Mouse (Mus musculus): ENCODE results near the gene Cyp4f16. TPM values are rescaled to one million over a fixed set of nuclear protein-coding genes. Genes with fewer than 3 reads are reported as not detected.
"Not testable (repeated sequence)": the region's sequence is repeated elsewhere in the genome, so short reads cannot be mapped to it uniquely, and the experiment has no call there.

The Cyp4f16 gene
- polyA plus RNA-seq (2014; fragmentation: Nextera tagmentation; extraction: Ambion mirVana) = 18.0 and 18.3 TPM in 2 replicates

DNA sequence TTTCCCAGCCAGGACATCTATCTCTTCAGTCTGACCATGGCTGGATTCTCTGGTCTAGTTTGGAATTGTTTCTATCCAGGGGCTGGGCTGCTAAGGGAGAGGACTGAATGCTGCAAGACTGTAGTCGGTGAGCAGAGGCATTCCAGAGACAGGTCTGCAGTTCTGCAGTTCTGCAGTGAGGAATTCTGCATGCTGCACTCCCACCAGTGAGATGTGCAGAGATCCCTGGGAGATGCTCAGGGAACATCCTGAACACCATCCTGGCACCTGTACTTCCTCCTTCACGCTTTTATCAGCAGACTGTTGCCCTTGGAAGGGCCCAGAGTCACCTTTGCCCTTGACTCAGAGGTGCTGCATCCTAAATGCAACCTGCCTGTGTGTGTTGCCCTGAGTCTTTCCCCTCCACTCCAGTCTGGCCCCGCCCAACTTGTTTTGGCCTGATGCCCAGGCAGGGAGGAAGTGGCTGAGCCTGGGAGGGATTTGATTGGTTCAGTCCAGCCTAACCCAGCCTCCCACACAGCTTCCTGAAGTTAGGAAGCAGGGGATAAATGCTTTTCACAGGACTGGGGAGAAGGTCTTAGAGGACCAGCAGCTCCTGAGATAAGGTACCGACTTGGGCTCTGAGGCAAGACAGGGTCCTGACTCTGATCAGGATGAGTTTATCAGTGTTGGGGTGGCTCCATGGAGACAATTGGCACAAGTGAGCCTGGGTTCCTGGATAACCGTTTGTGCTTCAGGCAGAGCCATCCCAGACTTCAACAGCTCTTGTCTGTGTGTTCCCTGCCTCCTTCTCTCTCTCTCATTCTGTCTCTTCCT lies at the start of gene Cyp4f16:
Gene Cyp4f16, plus strand, starts transcription at position 508 of the 816 bp plus-strand sequence.
- Histone ChIP-seq H3K4me2 (ENCODE audit: low read depth, low read length) (peak within 1 kb of the TSS; percentile 70), H3K9ac (ENCODE audit: low read depth, low read length) (peak within 1 kb of the TSS; percentile 65), H3K27ac (replicated peaks; ENCODE audit: low read depth, low read length) (peak within 1 kb of the TSS; percentile 29; the same call in 1 of the 2 replicates), H3K4me3 (ENCODE audit: low read depth, low read length) (peak within 1 kb of the TSS; percentile 44)
- not testable (repeated sequence) for H3K4me1 ChIP-seq (ENCODE audit: control insufficient read depth, insufficient read depth, low read length); H3K36me3 ChIP-seq (ENCODE audit: control insufficient read depth, insufficient read depth, low read length); H3K27me3 ChIP-seq (replicated peaks; ENCODE audit: control insufficient read depth, insufficient read depth, low read length); H3K9me3 ChIP-seq (ENCODE audit: control insufficient read depth, low read length)
- 11% methylated on average over 4 of the region's 5 CpGs for WGBS
- DNase-seq (ENCODE audit: low spot score) (peak; percentile 94), ATAC-seq (ENCODE audit: low read depth) (peak; percentile 98)

DNA sequence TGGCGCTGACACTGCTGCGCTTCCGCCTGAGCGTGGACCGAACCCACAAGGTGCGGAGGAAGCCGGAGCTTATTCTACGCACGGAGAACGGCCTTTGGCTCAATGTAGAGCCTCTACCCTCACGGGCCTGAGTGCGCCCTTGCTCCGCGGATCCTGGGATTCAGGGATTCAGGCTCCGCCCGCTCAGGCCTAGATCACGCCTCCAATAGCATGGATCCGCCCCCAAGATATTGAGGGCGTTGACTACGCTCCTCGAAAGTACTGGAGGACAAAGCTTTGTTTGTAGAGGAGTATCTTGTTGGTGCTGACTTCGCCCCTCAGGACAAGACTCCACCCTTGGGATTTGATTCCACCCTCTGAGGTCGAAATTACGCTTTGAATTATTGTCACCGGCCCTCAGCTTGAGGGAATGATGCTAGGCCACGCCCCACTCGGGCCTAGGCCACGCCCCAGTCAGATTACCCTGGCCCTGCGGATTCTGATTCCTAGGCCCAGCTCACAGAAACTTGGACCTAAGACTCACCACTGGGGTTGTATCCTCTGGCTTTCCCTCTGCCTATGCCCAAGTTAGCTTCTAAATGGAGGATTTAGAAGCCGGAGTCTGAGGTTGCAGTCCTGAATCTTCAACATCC lies 43.9 kb upstream of the Cyp4f16 start:
- H3K4me1 ChIP-seq (ENCODE audit: control insufficient read depth, insufficient read depth, low read length) = no peaks in the 10 kb centered on the region
- ATAC-seq (ENCODE audit: low read depth) (peak; percentile 74), DNase-seq (ENCODE audit: low spot score) (peak; percentile 74)
- H3K4me3 ChIP-seq (ENCODE audit: low read depth, low read length) = peak overlapping the region; percentile 35
- H3K27ac ChIP-seq (replicated peaks; ENCODE audit: low read depth, low read length) = no peak overlapping the region
- H3K9ac ChIP-seq (ENCODE audit: low read depth, low read length) = peak overlapping the region; percentile 53; the same call in 1 of the 2 replicates
- H3K36me3 ChIP-seq (ENCODE audit: control insufficient read depth, insufficient read depth, low read length) = no peaks in the 10 kb centered on the region
- WGBS = 12% methylated on average over 30 of the region's 30 CpGs
- no peaks in the 10 kb centered on the region for H3K9me3 ChIP-seq (ENCODE audit: control insufficient read depth, low read length)
- peaks cover 3% of the 10 kb centered on the region; the same call in 1 of the 2 replicates for H3K27me3 ChIP-seq (replicated peaks; ENCODE audit: control insufficient read depth, insufficient read depth, low read length)
- peak overlapping the region; percentile 58 for H3K4me2 ChIP-seq (ENCODE audit: low read depth, low read length)

DNA sequence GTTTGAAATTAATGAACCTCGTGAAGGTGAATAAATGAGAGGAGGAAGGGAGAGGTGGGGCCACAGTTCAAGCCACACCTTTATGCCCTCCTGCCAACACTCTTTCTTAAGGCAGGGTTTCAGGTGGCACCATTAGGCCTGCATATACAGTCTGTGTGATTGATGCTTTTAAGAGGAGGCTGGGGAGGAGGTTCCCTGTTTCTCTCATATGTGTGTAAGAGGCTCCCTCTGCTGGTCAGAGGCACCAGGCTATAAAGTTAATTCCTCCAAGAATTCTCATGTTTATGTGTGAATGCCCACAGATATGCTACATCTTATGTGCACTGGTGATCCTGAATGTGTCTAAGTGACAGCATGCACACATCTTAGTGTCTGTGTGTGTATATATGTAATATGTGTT lies 41.8 kb upstream of the Cyp4f16 start:
- WGBS = 68% methylated on average over 1 of the region's 1 CpGs
- H3K4me1 ChIP-seq (ENCODE audit: control insufficient read depth, insufficient read depth, low read length) = no peaks in the 10 kb centered on the region
- no peak overlapping the region for H3K27ac ChIP-seq (replicated peaks; ENCODE audit: low read depth, low read length)
- no peak overlapping the region for H3K4me3 ChIP-seq (ENCODE audit: low read depth, low read length)
- H3K36me3 ChIP-seq (ENCODE audit: control insufficient read depth, insufficient read depth, low read length) = no peaks in the 10 kb centered on the region
- H3K9ac ChIP-seq (ENCODE audit: low read depth, low read length) = no peak overlapping the region
- peaks cover 3% of the 10 kb centered on the region; the same call in 1 of the 2 replicates for H3K27me3 ChIP-seq (replicated peaks; ENCODE audit: control insufficient read depth, insufficient read depth, low read length)
- DNase-seq (ENCODE audit: low spot score) = peak; percentile 90
- ATAC-seq (ENCODE audit: low read depth) = peak; percentile 85
- H3K4me2 ChIP-seq (ENCODE audit: low read depth, low read length) = no peak overlapping the region
- no peaks in the 10 kb centered on the region for H3K9me3 ChIP-seq (ENCODE audit: control insufficient read depth, low read length)

DNA sequence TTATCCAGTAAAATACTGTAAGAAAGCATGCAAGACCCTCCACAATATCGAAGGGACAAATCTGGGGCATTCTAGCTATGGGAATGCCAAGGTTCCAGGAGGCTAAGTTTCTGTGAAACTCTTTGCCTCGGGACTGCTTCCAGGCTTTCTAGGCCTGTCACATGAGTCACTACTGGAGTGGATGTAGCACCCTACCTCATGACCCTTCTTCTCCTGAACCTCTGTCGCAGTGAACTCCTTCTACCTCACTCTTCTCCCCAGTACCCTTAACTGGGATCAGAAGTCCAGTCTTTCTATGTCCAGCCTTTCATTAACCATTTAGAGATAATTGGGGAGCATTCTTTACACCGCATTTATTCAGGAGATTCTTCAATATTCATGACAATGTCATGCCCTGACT lies 35.8 kb upstream of the Cyp4f16 start:
- not testable (repeated sequence) for H3K27ac ChIP-seq (replicated peaks; ENCODE audit: low read depth, low read length); H3K4me1 ChIP-seq (ENCODE audit: control insufficient read depth, insufficient read depth, low read length); H3K9me3 ChIP-seq (ENCODE audit: control insufficient read depth, low read length); H3K9ac ChIP-seq (ENCODE audit: low read depth, low read length); ATAC-seq (ENCODE audit: low read depth); H3K27me3 ChIP-seq (replicated peaks; ENCODE audit: control insufficient read depth, insufficient read depth, low read length); H3K4me3 ChIP-seq (ENCODE audit: low read depth, low read length); DNase-seq (ENCODE audit: low spot score); H3K36me3 ChIP-seq (ENCODE audit: control insufficient read depth, insufficient read depth, low read length); H3K4me2 ChIP-seq (ENCODE audit: low read depth, low read length)
- 77% methylated on average over 4 of the region's 4 CpGs for WGBS

DNA sequence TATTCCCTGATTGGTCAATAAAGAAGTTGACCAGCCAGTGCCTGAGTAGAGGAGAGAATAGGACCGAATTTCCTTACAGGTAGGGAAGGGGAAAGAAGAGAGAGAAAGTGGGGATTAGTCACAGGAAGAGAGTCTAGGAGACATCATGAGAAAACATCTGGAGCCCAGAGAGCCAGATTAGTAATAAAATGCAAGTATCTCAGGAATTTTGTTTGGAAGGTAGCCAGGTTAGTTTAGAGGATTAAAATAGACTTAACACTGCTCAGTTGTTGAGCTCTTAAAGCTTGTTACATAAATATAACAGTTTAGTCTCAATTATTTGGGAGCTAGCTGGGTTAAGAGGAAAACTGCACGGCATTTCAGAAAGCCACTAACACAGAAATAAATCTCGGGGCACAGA lies 35.3 kb upstream of the Cyp4f16 start:
- Histone ChIP-seq H3K4me3 (ENCODE audit: low read depth, low read length) (no peak overlapping the region), H3K27ac (replicated peaks; ENCODE audit: low read depth, low read length) (no peak overlapping the region), H3K4me2 (ENCODE audit: low read depth, low read length) (no peak overlapping the region), H3K36me3 (ENCODE audit: control insufficient read depth, insufficient read depth, low read length) (no peaks in the 10 kb centered on the region), H3K4me1 (ENCODE audit: control insufficient read depth, insufficient read depth, low read length) (no peaks in the 10 kb centered on the region), H3K27me3 (replicated peaks; ENCODE audit: control insufficient read depth, insufficient read depth, low read length) (no peaks in the 10 kb centered on the region), H3K9ac (ENCODE audit: low read depth, low read length) (no peak overlapping the region), H3K9me3 (ENCODE audit: control insufficient read depth, low read length) (no peaks in the 10 kb centered on the region)
- ATAC-seq (ENCODE audit: low read depth) (no peak), DNase-seq (ENCODE audit: low spot score) (peak; percentile 34)
- 45% methylated on average over 3 of the region's 3 CpGs for WGBS

DNA sequence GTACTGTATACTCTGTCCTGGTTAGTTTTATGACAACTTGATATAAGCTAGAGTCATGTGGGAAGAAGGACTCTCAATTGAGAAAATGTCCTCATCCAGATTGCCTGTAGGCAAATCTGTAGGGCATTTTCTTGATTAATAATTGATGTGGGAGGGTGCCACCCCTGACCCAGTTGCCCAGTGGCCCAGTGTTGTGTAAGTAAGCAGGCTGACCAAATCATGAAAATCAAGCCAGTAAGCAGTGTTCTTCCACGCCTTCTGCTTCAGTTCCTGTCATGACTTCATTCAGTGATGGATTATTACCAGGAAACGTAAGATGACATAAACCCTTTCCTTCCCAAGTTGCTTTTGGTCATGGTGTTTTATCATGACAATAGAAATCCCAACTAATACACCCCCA lies 33.2 kb upstream of the Cyp4f16 start:
- Histone ChIP-seq H3K27ac (replicated peaks; ENCODE audit: low read depth, low read length) (no peak overlapping the region), H3K4me2 (ENCODE audit: low read depth, low read length) (no peak overlapping the region), H3K36me3 (ENCODE audit: control insufficient read depth, insufficient read depth, low read length) (0 out of 2 replicates have a peak, but pooled peaks cover 1% of the 10 kb centered on the region), H3K9ac (ENCODE audit: low read depth, low read length) (no peak overlapping the region), H3K4me1 (ENCODE audit: control insufficient read depth, insufficient read depth, low read length) (peaks cover 8% of the 10 kb centered on the region; the same call in 1 of the 2 replicates), H3K9me3 (ENCODE audit: control insufficient read depth, low read length) (no peaks in the 10 kb centered on the region), H3K27me3 (replicated peaks; ENCODE audit: control insufficient read depth, insufficient read depth, low read length) (no peaks in the 10 kb centered on the region), H3K4me3 (ENCODE audit: low read depth, low read length) (no peak overlapping the region)
- WGBS = 65% methylated on average over 2 of the region's 2 CpGs
- no peak for ATAC-seq (ENCODE audit: low read depth)
- no peak for DNase-seq (ENCODE audit: low spot score)

DNA sequence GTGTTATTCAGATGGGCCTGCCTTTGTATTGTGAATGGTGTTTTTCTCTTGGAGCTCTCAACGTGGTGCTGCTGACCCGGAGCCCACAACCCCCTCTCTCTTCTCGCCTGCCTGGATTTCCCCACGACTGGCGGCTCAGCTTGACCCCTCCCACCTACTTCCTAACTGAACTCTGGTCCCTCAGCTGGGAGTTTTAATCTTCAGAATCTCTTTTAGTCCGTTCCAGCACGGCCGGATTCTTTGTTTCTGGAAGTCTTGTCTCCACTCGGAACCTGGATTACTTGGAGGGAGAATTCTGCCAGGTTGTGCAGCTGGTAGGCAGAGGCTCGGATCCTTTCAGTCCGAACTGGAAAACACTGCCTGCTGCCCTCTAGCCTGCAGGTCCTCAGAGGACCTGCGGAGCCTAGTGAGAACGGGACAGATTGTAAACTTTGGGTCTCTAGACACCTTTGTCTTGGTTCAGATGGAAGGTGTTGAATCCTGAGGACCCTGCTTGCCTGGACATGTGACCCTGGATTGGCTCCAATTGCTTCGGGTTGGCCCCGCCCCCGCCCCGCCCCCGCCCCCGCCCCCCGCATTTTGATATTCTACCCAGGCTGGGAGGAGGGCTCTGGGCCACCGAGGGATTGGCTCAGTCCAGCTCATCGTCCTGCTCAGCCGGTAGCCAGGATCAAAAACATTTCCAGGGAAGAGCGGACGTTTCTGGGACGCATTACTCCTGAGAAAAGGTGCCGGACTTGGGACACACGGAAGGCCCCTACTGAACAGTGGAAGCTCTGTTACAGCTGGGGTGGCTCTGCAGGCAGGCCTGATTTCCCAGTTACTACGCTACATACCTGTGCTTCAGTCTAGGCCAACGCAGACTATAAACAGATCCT lies 30.3 kb upstream of the Cyp4f16 start, which contains the start of gene Cyp4f17:
Gene Cyp4f17, plus strand, starts transcription at position 200 of the 878 bp plus-strand sequence.
- WGBS = 1% methylated on average over 29 of the region's 30 CpGs
- DNase-seq (ENCODE audit: low spot score) (peak; percentile 81), ATAC-seq (ENCODE audit: low read depth) (peak; percentile 92)
- Histone ChIP-seq H3K27me3 (replicated peaks; ENCODE audit: control insufficient read depth, insufficient read depth, low read length) (no peaks in the 10 kb centered on the region), H3K9me3 (ENCODE audit: control insufficient read depth, low read length) (no peaks in the 10 kb centered on the region), H3K4me1 (ENCODE audit: control insufficient read depth, insufficient read depth, low read length) (peaks cover 8% of the 10 kb centered on the region; the same call in 1 of the 2 replicates), H3K9ac (ENCODE audit: low read depth, low read length) (peak within 1 kb of the TSS; percentile 63), H3K27ac (replicated peaks; ENCODE audit: low read depth, low read length) (peak within 1 kb of the TSS; percentile 73), H3K4me2 (ENCODE audit: low read depth, low read length) (peak within 1 kb of the TSS; percentile 67), H3K4me3 (ENCODE audit: low read depth, low read length) (peak within 1 kb of the TSS; percentile 49), H3K36me3 (ENCODE audit: control insufficient read depth, insufficient read depth, low read length) (peaks cover 13% of the 10 kb centered on the region; the same call in 1 of the 2 replicates)

DNA sequence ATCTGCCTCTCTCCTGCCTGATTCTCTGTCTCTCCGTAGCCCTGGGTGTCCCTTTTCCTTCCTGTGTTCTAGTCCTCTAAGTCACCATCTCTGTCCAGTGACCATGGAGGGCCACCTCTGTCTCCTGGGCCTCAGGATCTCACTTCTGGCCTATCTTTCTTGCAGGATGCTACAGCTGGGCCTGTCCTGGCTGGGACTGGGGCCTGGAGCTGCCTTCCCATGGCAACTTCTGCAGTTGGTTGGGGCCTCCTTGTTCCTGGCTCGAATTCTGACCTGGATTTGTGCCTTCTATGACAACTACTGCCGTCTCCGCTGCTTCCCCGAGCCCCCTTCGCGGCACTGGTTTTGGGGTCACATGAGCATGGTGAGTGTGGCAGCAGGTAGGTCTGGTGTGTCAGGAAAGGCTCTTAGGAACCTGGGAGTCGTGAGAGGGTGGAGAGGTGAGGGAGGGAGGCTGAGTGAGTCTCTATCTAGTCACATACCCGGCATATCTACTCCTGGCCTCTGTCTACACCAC lies 29.6 kb upstream of the Cyp4f16 start:
- no peak for ATAC-seq (ENCODE audit: low read depth)
- H3K4me3 ChIP-seq (ENCODE audit: low read depth, low read length) = peak overlapping the region; percentile 49
- DNase-seq (ENCODE audit: low spot score) = peak; percentile 2
- H3K27ac ChIP-seq (replicated peaks; ENCODE audit: low read depth, low read length) = peak overlapping the region; percentile 73
- 30% methylated on average over 9 of the region's 9 CpGs for WGBS
- no peaks in the 10 kb centered on the region for H3K27me3 ChIP-seq (replicated peaks; ENCODE audit: control insufficient read depth, insufficient read depth, low read length)
- H3K4me1 ChIP-seq (ENCODE audit: control insufficient read depth, insufficient read depth, low read length) = peaks cover 8% of the 10 kb centered on the region; the same call in 1 of the 2 replicates
- peak overlapping the region; percentile 67 for H3K4me2 ChIP-seq (ENCODE audit: low read depth, low read length)
- H3K36me3 ChIP-seq (ENCODE audit: control insufficient read depth, insufficient read depth, low read length) = peaks cover 13% of the 10 kb centered on the region; the same call in 1 of the 2 replicates
- H3K9ac ChIP-seq (ENCODE audit: low read depth, low read length) = peak overlapping the region; percentile 63
- no peaks in the 10 kb centered on the region for H3K9me3 ChIP-seq (ENCODE audit: control insufficient read depth, low read length)
